Mouse (Mus musculus) myocyte (in vitro differentiated cells): ENCODE measurements at regions not wholly inside any gene's neighbourhood (a gene's known extent, or its start where the extent isn't known, plus 50 kb on each side); places are given as distances from the start of the nearest gene placed in this dataset.

ENCODE experiments used
- MYOD1 ChIP-seq, 3 experiments: IDR thresholded peaks; one replicate each; pipeline ENCODE4 v1.6.1; 2011; ENCODE audit warnings: control low read depth in 2 of 3, low read depth in 2 of 3, mild to moderate bottlenecking in 2 of 3, moderate library complexity in 1 of 3; ENCODE audit not compliant: insufficient read length in 2 of 3, control insufficient read depth in 1 of 3
- POLR2A ChIP-seq: IDR thresholded peaks from one replicate; pipeline ENCODE4 v1.6.1; 2011; ENCODE audit warnings: low read depth, mild to moderate bottlenecking, control low read depth, moderate library complexity; ENCODE audit not compliant: insufficient read length
- USF1 ChIP-seq: IDR thresholded peaks from one replicate; pipeline ENCODE4 v1.6.1; 2011; ENCODE audit warnings: low read depth, mild to moderate bottlenecking, control low read depth, moderate library complexity

- no peak for TF ChIP-seq MYOD1 (IDR thresholded peaks at IDR 0.05; ENCODE audit: control insufficient read depth in 1 of 3, insufficient read length in 2 of 3, low read depth in 2 of 3)
- TF ChIP-seq POLR2A = no peak
- TF ChIP-seq USF1 = no peak
Observed at GRCm38 (mm10) chr12:110197366-110197765, 81.5 kb upstream of the Dio3 start.
